Mouse (Mus musculus) cerebellum, adult 2 months (tissue): ENCODE measurements around the gene Ascl3.

Experiments
- CTCF ChIP-seq: fragments of 200-500 bp; IDR thresholded peaks from 2 replicates; pipeline ENCODE4 v1.5.1; 2011; ENCODE audit warnings: low read depth, mild to moderate bottlenecking, control low read depth, low read length, moderate library complexity, borderline replicate concordance; ENCODE audit not compliant: insufficient read depth
- POLR2A ChIP-seq: fragments of 200-500 bp; IDR thresholded peaks from 2 replicates; pipeline ENCODE4 v1.6.1; 2011; ENCODE audit warnings: low read length, control low read depth, borderline replicate concordance; ENCODE audit not compliant: insufficient read depth

DNA sequence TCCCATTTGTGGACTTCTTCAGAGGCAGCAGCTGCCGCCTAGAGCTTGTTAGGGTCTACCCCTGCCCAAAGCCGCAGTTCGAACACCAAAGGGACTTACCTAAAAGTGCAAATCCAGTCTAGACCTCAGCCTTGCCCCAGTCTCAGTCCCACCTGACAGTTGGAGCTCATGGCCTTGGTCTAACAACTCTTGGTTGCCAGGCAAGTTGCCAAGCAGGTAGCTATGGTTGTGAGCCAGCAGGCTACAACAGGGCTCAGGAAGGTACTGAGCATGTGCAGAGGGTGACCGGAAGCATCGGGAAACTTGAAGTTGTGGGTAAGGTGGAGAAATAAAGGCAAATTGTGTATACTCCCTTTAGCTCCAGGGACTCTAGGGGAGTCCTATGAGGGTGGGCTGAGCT, 7.8 kb downstream of the Ascl3 start, which contains the start of gene BC051019:
- TF ChIP-seq CTCF (no peak), POLR2A (no peak)
